Mouse (Mus musculus): ENCODE measurements around the gene Celf1. TPM values are rescaled to one million over a fixed set of nuclear protein-coding genes. Genes with fewer than 3 reads are reported as not detected.

The Celf1 gene
- polyA plus RNA-seq, 1 experiment from 2014 or later, result 73.1 TPM

DNA sequence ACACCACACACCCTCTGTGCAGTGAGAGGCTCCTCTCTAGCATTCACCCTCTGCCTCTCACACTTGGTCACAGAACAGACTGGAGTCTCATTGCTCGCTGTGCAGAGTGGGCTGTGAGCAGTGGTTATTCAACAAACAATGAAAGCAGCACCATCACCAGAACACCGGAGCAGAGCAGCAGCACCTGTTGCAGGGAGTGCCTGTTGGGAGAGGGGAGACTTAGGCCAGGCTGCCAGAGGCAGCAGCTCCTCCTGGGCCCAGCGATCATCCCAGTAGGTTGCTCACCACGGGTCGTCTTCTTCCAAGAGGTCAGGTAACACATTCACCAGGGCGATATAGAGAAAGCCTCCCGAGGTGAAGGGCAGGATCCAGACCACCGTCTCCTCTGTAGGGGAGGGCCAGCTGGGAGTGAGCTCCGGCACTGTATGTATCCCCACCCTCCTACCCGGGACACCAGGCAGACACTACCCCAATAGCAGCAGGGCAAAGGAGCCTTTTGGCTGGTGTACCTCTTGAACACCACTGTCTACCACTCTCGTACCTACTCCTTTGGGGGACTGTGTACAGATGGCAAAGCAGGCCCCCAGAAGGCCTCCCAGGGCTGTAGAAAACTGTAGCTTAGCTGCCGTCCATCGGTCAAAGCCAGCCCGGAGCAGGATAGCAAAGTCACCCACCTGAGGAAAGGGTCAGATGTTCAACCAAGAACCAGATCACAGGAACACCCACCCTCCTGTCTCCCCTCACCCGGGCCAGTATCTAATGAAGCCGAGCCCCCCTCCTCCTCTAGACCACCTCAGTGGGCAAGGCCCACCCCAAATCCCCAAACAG, 122.8 kb downstream of the Celf1 start:
- no peaks in the 10 kb centered on the region for H3K9me3 ChIP-seq (ENCODE audit: control insufficient read depth, low read length)
- H3K36me3 ChIP-seq (ENCODE audit: control insufficient read depth, insufficient read depth, low read length), result peaks cover 19% of the 10 kb centered on the region
- H3K27me3 ChIP-seq (replicated peaks; ENCODE audit: control insufficient read depth, insufficient read depth, low read length), result no peaks in the 10 kb centered on the region
- H3K4me2 ChIP-seq (ENCODE audit: low read depth, low read length), result no peak overlapping the region
- no peak overlapping the region for H3K9ac ChIP-seq (ENCODE audit: low read depth, low read length)
- no peak for ATAC-seq
- no peak overlapping the region for H3K4me3 ChIP-seq (ENCODE audit: low read length)
- 89% methylated on average over 16 of the region's 16 CpGs for WGBS
- H3K27ac ChIP-seq (ENCODE audit: low read length), result no peak overlapping the region
- H3K4me1 ChIP-seq (ENCODE audit: control insufficient read depth, insufficient read depth, low read length), result peaks cover 5% of the 10 kb centered on the region; the same call in 1 of the 2 replicates

- no peak overlapping the region for H3K4me2 ChIP-seq (ENCODE audit: low read depth, low read length)
Measured at GRCm38 (mm10) chr2:91064211-91064610, 124.0 kb downstream of the Celf1 start.

DNA sequence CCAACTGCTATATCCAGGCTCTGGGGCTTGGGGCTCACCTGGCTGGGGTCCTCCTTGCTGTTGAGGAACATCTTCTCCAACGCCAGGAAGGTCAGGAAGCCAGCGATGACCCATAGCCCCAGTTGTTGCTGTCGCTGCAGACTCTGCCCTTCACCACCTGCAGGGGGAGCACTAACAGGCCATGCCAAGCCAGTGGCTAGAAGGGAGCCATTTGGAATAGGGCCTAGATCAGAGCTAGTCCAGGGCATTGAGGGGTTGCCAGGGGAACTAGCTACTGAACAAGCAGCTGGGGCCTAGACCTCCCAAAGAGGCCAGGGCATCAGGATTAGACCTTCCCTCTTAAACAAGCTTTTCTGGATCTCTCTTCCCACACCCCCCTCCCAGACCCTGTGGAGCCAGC, 125.4 kb downstream of the Celf1 start:
- H3K4me3 ChIP-seq (ENCODE audit: low read length), result no peak overlapping the region
- no peak for ATAC-seq
- H3K4me1 ChIP-seq (ENCODE audit: control insufficient read depth, insufficient read depth, low read length), result peaks cover 17% of the 10 kb centered on the region
- no peak overlapping the region for H3K9ac ChIP-seq (ENCODE audit: low read depth, low read length)
- peaks cover 7% of the 10 kb centered on the region for H3K36me3 ChIP-seq (ENCODE audit: control insufficient read depth, insufficient read depth, low read length)
- H3K4me2 ChIP-seq (ENCODE audit: low read depth, low read length), result no peak overlapping the region
- H3K9me3 ChIP-seq (ENCODE audit: control insufficient read depth, low read length), result no peaks in the 10 kb centered on the region
- no peak overlapping the region for H3K27ac ChIP-seq (ENCODE audit: low read length)
- H3K27me3 ChIP-seq (replicated peaks; ENCODE audit: control insufficient read depth, insufficient read depth, low read length), result no peaks in the 10 kb centered on the region
- WGBS, result 51% methylated on average over 3 of the region's 3 CpGs

More at GRCm38 (mm10) chr2:91064211-91064610, 124.0 kb downstream of the Celf1 start:
- peaks cover 13% of the 10 kb centered on the region for H3K4me1 ChIP-seq (ENCODE audit: control insufficient read depth, insufficient read depth, low read length)
- peaks cover 11% of the 10 kb centered on the region for H3K36me3 ChIP-seq (ENCODE audit: control insufficient read depth, insufficient read depth, low read length)
- no peaks in the 10 kb centered on the region for H3K27me3 ChIP-seq (replicated peaks; ENCODE audit: control insufficient read depth, insufficient read depth, low read length)
- H3K9me3 ChIP-seq (ENCODE audit: control insufficient read depth, low read length), result no peaks in the 10 kb centered on the region
- no peak overlapping the region for H3K9ac ChIP-seq (ENCODE audit: low read depth, low read length)
- H3K4me3 ChIP-seq (ENCODE audit: low read length), result no peak overlapping the region
- no peak for ATAC-seq
- no peak overlapping the region for H3K27ac ChIP-seq (ENCODE audit: low read length)
- WGBS, result 85% methylated on average over 6 of the region's 6 CpGs

- WGBS, result 84% methylated on average over 3 of the region's 3 CpGs
- Histone ChIP-seq H3K27me3 (replicated peaks; ENCODE audit: control insufficient read depth, insufficient read depth, low read length) (no peaks in the 10 kb centered on the region), H3K4me2 (ENCODE audit: low read depth, low read length) (no peak overlapping the region), H3K9me3 (ENCODE audit: control insufficient read depth, low read length) (no peaks in the 10 kb centered on the region), H3K27ac (ENCODE audit: low read length) (no peak overlapping the region), H3K36me3 (ENCODE audit: control insufficient read depth, insufficient read depth, low read length) (peaks cover 7% of the 10 kb centered on the region), H3K4me1 (ENCODE audit: control insufficient read depth, insufficient read depth, low read length) (peaks cover 17% of the 10 kb centered on the region), H3K4me3 (ENCODE audit: low read length) (no peak overlapping the region), H3K9ac (ENCODE audit: low read depth, low read length) (no peak overlapping the region)
- ATAC-seq, result no peak
Measured at GRCm38 (mm10) chr2:91066455-91066854, 126.3 kb downstream of the Celf1 start.

DNA sequence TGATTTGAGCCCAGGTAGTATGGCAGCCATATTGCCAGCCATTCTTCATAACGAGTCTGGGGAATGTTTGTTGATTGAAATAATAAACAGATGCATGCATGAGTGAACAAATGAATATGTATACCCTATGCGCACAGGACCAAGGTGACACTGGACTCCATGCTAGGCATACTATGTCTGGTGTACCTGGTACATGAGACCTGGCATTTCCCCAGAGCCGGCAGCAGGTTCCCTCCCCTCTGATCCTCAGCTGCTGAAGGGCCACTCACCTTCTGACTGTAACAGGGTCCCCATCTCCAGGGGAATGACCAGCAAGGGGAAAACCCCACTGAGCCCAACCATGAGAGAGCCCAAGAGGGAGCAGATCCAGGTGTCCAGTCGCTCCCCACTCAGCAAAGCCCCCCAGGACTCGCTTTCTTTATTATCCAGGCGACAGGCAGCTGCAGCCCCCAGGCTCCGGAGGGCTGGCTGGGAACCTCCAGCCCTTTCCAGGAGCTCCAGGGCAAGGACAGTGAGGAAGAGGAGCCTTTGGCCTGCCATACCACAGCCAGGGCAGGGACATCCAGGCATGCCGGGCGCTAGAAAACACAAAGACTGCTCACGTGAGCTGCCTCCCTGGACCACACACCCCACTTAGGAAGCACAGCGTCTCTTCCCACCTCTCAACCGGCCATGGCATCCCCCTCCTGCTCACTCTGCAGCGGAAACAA, 128.1 kb downstream of the Celf1 start:
- Histone ChIP-seq H3K9ac (ENCODE audit: low read depth, low read length) (peak overlapping the region; percentile 78), H3K9me3 (ENCODE audit: control insufficient read depth, low read length) (no peaks in the 10 kb centered on the region), H3K4me3 (ENCODE audit: low read length) (peak overlapping the region; percentile 71; the same call in 1 of the 2 replicates), H3K36me3 (ENCODE audit: control insufficient read depth, insufficient read depth, low read length) (no peaks in the 10 kb centered on the region), H3K4me1 (ENCODE audit: control insufficient read depth, insufficient read depth, low read length) (peaks cover 13% of the 10 kb centered on the region), H3K4me2 (ENCODE audit: low read depth, low read length) (peak overlapping the region; percentile 94), H3K27me3 (replicated peaks; ENCODE audit: control insufficient read depth, insufficient read depth, low read length) (no peaks in the 10 kb centered on the region), H3K27ac (ENCODE audit: low read length) (no peak overlapping the region)
- 61% methylated on average over 13 of the region's 13 CpGs for WGBS
- ATAC-seq, result no peak

DNA sequence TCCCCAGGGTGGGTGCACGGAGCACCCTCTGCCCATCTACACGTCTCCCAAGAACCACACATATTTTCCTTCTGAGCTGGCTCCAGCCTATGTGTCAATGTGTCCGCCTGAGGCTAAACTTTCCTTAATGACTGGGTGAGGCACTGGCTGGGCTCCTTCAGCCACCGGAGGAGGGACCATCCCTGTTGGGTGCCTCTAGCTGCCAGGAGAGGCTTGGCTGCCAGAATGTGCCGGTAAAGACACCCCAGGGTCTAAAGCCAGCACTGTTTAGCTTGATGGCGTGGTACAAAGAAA, 128.6 kb downstream of the Celf1 start:
- 49% methylated on average over 6 of the region's 6 CpGs for WGBS
- ATAC-seq, result no peak
- Histone ChIP-seq H3K4me3 (ENCODE audit: low read length) (peak overlapping the region; percentile 71), H3K27ac (ENCODE audit: low read length) (no peak overlapping the region), H3K9ac (ENCODE audit: low read depth, low read length) (peak overlapping the region; percentile 78), H3K9me3 (ENCODE audit: control insufficient read depth, low read length) (no peaks in the 10 kb centered on the region), H3K4me1 (ENCODE audit: control insufficient read depth, insufficient read depth, low read length) (peaks cover 13% of the 10 kb centered on the region), H3K4me2 (ENCODE audit: low read depth, low read length) (peak overlapping the region; percentile 94), H3K27me3 (replicated peaks; ENCODE audit: control insufficient read depth, insufficient read depth, low read length) (no peaks in the 10 kb centered on the region), H3K36me3 (ENCODE audit: control insufficient read depth, insufficient read depth, low read length) (no peaks in the 10 kb centered on the region)

Other genes starting within 250 kb of the Celf1 start
- gene Fnbp4, start 195.0 kb upstream of the Celf1 start, polyA plus RNA-seq (2015; fragmentation: Nextera tagmentation; extraction: Ambion mirVana), result 53.2 and 53.7 TPM in 2 replicates
- gene Agbl2, start 157.7 kb upstream of the Celf1 start, polyA plus RNA-seq (2015; fragmentation: Nextera tagmentation; extraction: Ambion mirVana), result 0.48 and 0.50 TPM in 2 replicates
- gene Mtch2, start 93.2 kb upstream of the Celf1 start, polyA plus RNA-seq (2015; fragmentation: Nextera tagmentation; extraction: Ambion mirVana), result 409 and 416 TPM in 2 replicates
- gene C1qtnf4, start 54.5 kb upstream of the Celf1 start, polyA plus RNA-seq (2015; fragmentation: Nextera tagmentation; extraction: Ambion mirVana), result 3.3 and 4.8 TPM in 2 replicates
- gene Kbtbd4, start 35.6 kb upstream of the Celf1 start, polyA plus RNA-seq (2015; fragmentation: Nextera tagmentation; extraction: Ambion mirVana), result 24.8 and 27.1 TPM in 2 replicates
- 301 and 316 TPM in 2 replicates for gene Ndufs3, start 35.6 kb upstream of the Celf1 start, polyA plus RNA-seq (2015; fragmentation: Nextera tagmentation; extraction: Ambion mirVana)
- 0.72 and 0.94 TPM in 2 replicates for gene Rapsn, start 95.2 kb downstream of the Celf1 start, polyA plus RNA-seq (2015; fragmentation: Nextera tagmentation; extraction: Ambion mirVana)
- 238 and 252 TPM in 2 replicates for gene Psmc3, start 113.6 kb downstream of the Celf1 start, polyA plus RNA-seq (2015; fragmentation: Nextera tagmentation; extraction: Ambion mirVana)
- gene Slc39a13, start 130.0 kb downstream of the Celf1 start, polyA plus RNA-seq (2015; fragmentation: Nextera tagmentation; extraction: Ambion mirVana), result 30.2 and 32.3 TPM in 2 replicates
- 4.2 and 6.1 TPM in 2 replicates for gene Spi1, start 142.0 kb downstream of the Celf1 start, polyA plus RNA-seq (2015; fragmentation: Nextera tagmentation; extraction: Ambion mirVana)
- 0.06 TPM in 1 of 2 replicates, not detected in the other for gene Mybpc3, start 177.8 kb downstream of the Celf1 start, polyA plus RNA-seq (2015; fragmentation: Nextera tagmentation; extraction: Ambion mirVana)
- 8.5 and 8.9 TPM in 2 replicates for gene Madd, start 243.5 kb downstream of the Celf1 start, polyA plus RNA-seq (2015; fragmentation: Nextera tagmentation; extraction: Ambion mirVana)

All from intestine, embryonic 16.5 days (tissue).